Mouse (Mus musculus): ENCODE data around the gene Gmfb.
A peak's percentile ranks its signal among the peaks of the same experiment; 100 is the strongest.

The Gmfb gene

GRCm38 (mm10) chr14:46800684-46801345, 21.2 kb downstream of the Gmfb start:
- DNase-seq: no peak

- no peak for DNase-seq
These were observed 27.9 kb downstream of the Gmfb start for GRCm38 (mm10) chr14:46794157-46794556.

GRCm38 (mm10) chr14:46790723-46791122, 31.3 kb downstream of the Gmfb start:
- no peak for DNase-seq

GRCm38 (mm10) chr14:46790303-46790702, 31.7 kb downstream of the Gmfb start:
- DNase-seq: peak; percentile 47

GRCm38 (mm10) chr14:46788505-46788901, 33.5 kb downstream of the Gmfb start:
- DNase-seq: peak; percentile 10

- DNase-seq: peak; percentile 93
These were observed 34.1 kb downstream of the Gmfb start, which contains the start of gene Cnih1 for GRCm38 (mm10) chr14:46787787-46788504. Gene Cnih1 (minus strand): TSS chr14:46788411.

- DNase-seq: no peak
These were observed 34.6 kb downstream of the Gmfb start for GRCm38 (mm10) chr14:46787454-46787786.

- no peak for DNase-seq
These were observed 36.8 kb downstream of the Gmfb start for GRCm38 (mm10) chr14:46785247-46785646.

- no peak for DNase-seq
These were observed 38.6 kb downstream of the Gmfb start for GRCm38 (mm10) chr14:46783327-46783926.

- DNase-seq: no peak
These were observed 39.7 kb downstream of the Gmfb start for GRCm38 (mm10) chr14:46782187-46782828.

GRCm38 (mm10) chr14:46781086-46781485, 41.0 kb downstream of the Gmfb start:
- DNase-seq: no peak

- no peak for DNase-seq
These were observed 42.8 kb downstream of the Gmfb start for GRCm38 (mm10) chr14:46779217-46779616.

GRCm38 (mm10) chr14:46778756-46779155, 43.3 kb downstream of the Gmfb start:
- no peak for DNase-seq

- no peak for DNase-seq
These were observed 52.0 kb downstream of the Gmfb start for GRCm38 (mm10) chr14:46770036-46770435.

- no peak for DNase-seq
These were observed 54.9 kb downstream of the Gmfb start for GRCm38 (mm10) chr14:46767116-46767515.

GRCm38 (mm10) chr14:46761186-46761585, 60.9 kb downstream of the Gmfb start:
- DNase-seq: peak; percentile 6

GRCm38 (mm10) chr14:46760355-46761029, 61.5 kb downstream of the Gmfb start, which contains the start of gene Cdkn3:
Gene Cdkn3 (plus strand): TSS chr14:46760541.
- peak; percentile 91 for DNase-seq

GRCm38 (mm10) chr14:46759970-46760354, 62.1 kb downstream of the Gmfb start:
- DNase-seq: no peak
